Mouse (Mus musculus): ENCODE results near the gene Osbpl2. TPM values are rescaled to one million over a fixed set of nuclear protein-coding genes. Genes with fewer than 3 reads are reported as not detected.

Gene Osbpl2
- total and polyA plus RNA-seq, 3 experiments: 22.0 to 25.6 (median 24.5) TPM

- Histone ChIP-seq H3K4me1 (ENCODE audit: insufficient read depth, low read depth, low read length) (peaks cover 51% of the 10 kb centered on the region), H3K27me3 (ENCODE audit: insufficient read depth, low read length) (peaks cover 52% of the 10 kb centered on the region), H3K9me3 (replicated peaks) (no peaks in the 10 kb centered on the region), H3K36me3 (replicated peaks) (peaks cover 9% of the 10 kb centered on the region), H3K4me3 (ENCODE audit: low read depth, low read length) (no peak overlapping the region)
- DNase-seq (ENCODE audit: low spot score) (no peak), ATAC-seq (ENCODE audit: extremely low read depth, insufficient number of reproducible peaks, low FRiP score, poor library complexity, severe bottlenecking) (no peak)
- no peak for TF ChIP-seq TAL1 (conservative IDR thresholded peaks at IDR 0.05; ENCODE audit: low read depth, low read length)
- no peak for TF ChIP-seq CTCF (IDR thresholded peaks at IDR 0.05; ENCODE audit: low read depth, low read length)
- no peak for TF ChIP-seq POLR2AphosphoS5 (IDR thresholded peaks at IDR 0.05; ENCODE audit: insufficient replicate concordance, low read depth, low read length)
- TF ChIP-seq GATA2 (IDR thresholded peaks at IDR 0.05; ENCODE audit: borderline replicate concordance, low read depth, low read length): no peak
- no peak for TF ChIP-seq GATA1 (IDR thresholded peaks at IDR 0.05; ENCODE audit: borderline replicate concordance, low read length)
Observed at GRCm38 (mm10) chr2:180117485-180118194, 1.5 kb upstream of the Osbpl2 start.

- Histone ChIP-seq H3K27me3 (ENCODE audit: insufficient read depth, low read length) (peaks cover 33% of the 10 kb centered on the region), H3K36me3 (replicated peaks) (peaks cover 25% of the 10 kb centered on the region), H3K4me1 (ENCODE audit: insufficient read depth, low read depth, low read length) (peaks cover 51% of the 10 kb centered on the region), H3K4me3 (ENCODE audit: low read depth, low read length) (peak overlapping the region; percentile 90), H3K9me3 (replicated peaks) (no peaks in the 10 kb centered on the region)
- peak; percentile 55 for DNase-seq (ENCODE audit: low spot score)
- ATAC-seq (ENCODE audit: extremely low read depth, insufficient number of reproducible peaks, low FRiP score, poor library complexity, severe bottlenecking): no peak
- TF ChIP-seq POLR2AphosphoS5 (IDR thresholded peaks at IDR 0.05; ENCODE audit: insufficient replicate concordance, low read depth, low read length) (no peak), TAL1 (conservative IDR thresholded peaks at IDR 0.05; ENCODE audit: low read depth, low read length) (no peak), GATA1 (IDR thresholded peaks at IDR 0.05; ENCODE audit: borderline replicate concordance, low read length) (no peak), CTCF (IDR thresholded peaks at IDR 0.05; ENCODE audit: low read depth, low read length) (no peak), GATA2 (IDR thresholded peaks at IDR 0.05; ENCODE audit: borderline replicate concordance, low read depth, low read length) (no peak)
Observed at GRCm38 (mm10) chr2:180119439-180120291, 559 bp downstream of the Osbpl2 start.

GRCm38 (mm10) chr2:180120292-180120761 lies 1.2 kb downstream of the Osbpl2 start:
- DNase-seq (ENCODE audit: low spot score): peak; percentile 36
- ATAC-seq (ENCODE audit: extremely low read depth, insufficient number of reproducible peaks, low FRiP score, poor library complexity, severe bottlenecking): no peak

GRCm38 (mm10) chr2:180124192-180124591 lies 5.1 kb downstream of the Osbpl2 start:
- Histone ChIP-seq H3K27me3 (ENCODE audit: insufficient read depth, low read length) (no peaks in the 10 kb centered on the region), H3K9me3 (replicated peaks) (no peaks in the 10 kb centered on the region), H3K36me3 (replicated peaks) (peaks cover 55% of the 10 kb centered on the region), H3K4me3 (ENCODE audit: low read depth, low read length) (no peak overlapping the region), H3K4me1 (ENCODE audit: insufficient read depth, low read depth, low read length) (peaks cover 19% of the 10 kb centered on the region)
- ATAC-seq (ENCODE audit: extremely low read depth, insufficient number of reproducible peaks, low FRiP score, poor library complexity, severe bottlenecking): no peak
- no peak for TF ChIP-seq TAL1 (conservative IDR thresholded peaks at IDR 0.05; ENCODE audit: low read depth, low read length)
- no peak for TF ChIP-seq GATA1 (IDR thresholded peaks at IDR 0.05; ENCODE audit: borderline replicate concordance, low read length)
- TF ChIP-seq CTCF (IDR thresholded peaks at IDR 0.05; ENCODE audit: low read depth, low read length): no peak
- TF ChIP-seq POLR2AphosphoS5 (IDR thresholded peaks at IDR 0.05; ENCODE audit: insufficient replicate concordance, low read depth, low read length): no peak
- no peak for TF ChIP-seq GATA2 (IDR thresholded peaks at IDR 0.05; ENCODE audit: borderline replicate concordance, low read depth, low read length)
- no peak for DNase-seq (ENCODE audit: low spot score)

More at GRCm38 (mm10) chr2:180120292-180120761, 1.2 kb downstream of the Osbpl2 start:
- Histone ChIP-seq H3K4me1 (ENCODE audit: insufficient read depth, low read depth, low read length) (peaks cover 51% of the 10 kb centered on the region), H3K9me3 (replicated peaks) (no peaks in the 10 kb centered on the region), H3K27me3 (ENCODE audit: insufficient read depth, low read length) (peaks cover 27% of the 10 kb centered on the region), H3K4me3 (ENCODE audit: low read depth, low read length) (peak overlapping the region; percentile 90), H3K36me3 (replicated peaks) (peaks cover 30% of the 10 kb centered on the region)
- 0 out of 2 replicates have a peak, but pooled peaks have one; percentile 19 for TF ChIP-seq TAL1 (conservative IDR thresholded peaks at IDR 0.05; ENCODE audit: low read depth, low read length)
- no peak for TF ChIP-seq CTCF (IDR thresholded peaks at IDR 0.05; ENCODE audit: low read depth, low read length)

- peak; percentile 18 for DNase-seq (ENCODE audit: low spot score)
- H3K4me3 ChIP-seq (ENCODE audit: low read depth, low read length): no peak overlapping the region
- ATAC-seq (ENCODE audit: extremely low read depth, insufficient number of reproducible peaks, low FRiP score, poor library complexity, severe bottlenecking): no peak
- no peaks in the 10 kb centered on the region for H3K27me3 ChIP-seq (ENCODE audit: insufficient read depth, low read length)
- peaks cover 4% of the 10 kb centered on the region; the same call in 1 of the 2 replicates for H3K4me1 ChIP-seq (ENCODE audit: insufficient read depth, low read depth, low read length)
- no peaks in the 10 kb centered on the region for H3K9me3 ChIP-seq (replicated peaks)
- TF ChIP-seq GATA2 (IDR thresholded peaks at IDR 0.05; ENCODE audit: borderline replicate concordance, low read depth, low read length): no peak
- no peak for TF ChIP-seq CTCF (IDR thresholded peaks at IDR 0.05; ENCODE audit: low read depth, low read length)
- TF ChIP-seq GATA1 (IDR thresholded peaks at IDR 0.05; ENCODE audit: borderline replicate concordance, low read length): no peak
- TF ChIP-seq POLR2AphosphoS5 (IDR thresholded peaks at IDR 0.05; ENCODE audit: insufficient replicate concordance, low read depth, low read length): no peak
- TF ChIP-seq TAL1 (conservative IDR thresholded peaks at IDR 0.05; ENCODE audit: low read depth, low read length): no peak
- H3K36me3 ChIP-seq (replicated peaks): peaks cover 63% of the 10 kb centered on the region
Observed at GRCm38 (mm10) chr2:180126195-180126594, 7.1 kb downstream of the Osbpl2 start.

GRCm38 (mm10) chr2:180127675-180128074 lies 8.6 kb downstream of the Osbpl2 start:
- Histone ChIP-seq H3K9me3 (replicated peaks) (no peaks in the 10 kb centered on the region), H3K4me1 (ENCODE audit: insufficient read depth, low read depth, low read length) (peaks cover 4% of the 10 kb centered on the region; the same call in 1 of the 2 replicates), H3K27me3 (ENCODE audit: insufficient read depth, low read length) (no peaks in the 10 kb centered on the region), H3K36me3 (replicated peaks) (peaks cover 66% of the 10 kb centered on the region), H3K4me3 (ENCODE audit: low read depth, low read length) (no peak overlapping the region)
- DNase-seq (ENCODE audit: low spot score): no peak
- no peak for ATAC-seq (ENCODE audit: extremely low read depth, insufficient number of reproducible peaks, low FRiP score, poor library complexity, severe bottlenecking)
- TF ChIP-seq GATA2 (IDR thresholded peaks at IDR 0.05; ENCODE audit: borderline replicate concordance, low read depth, low read length): no peak
- no peak for TF ChIP-seq GATA1 (IDR thresholded peaks at IDR 0.05; ENCODE audit: borderline replicate concordance, low read length)
- no peak for TF ChIP-seq POLR2AphosphoS5 (IDR thresholded peaks at IDR 0.05; ENCODE audit: insufficient replicate concordance, low read depth, low read length)
- no peak for TF ChIP-seq TAL1 (conservative IDR thresholded peaks at IDR 0.05; ENCODE audit: low read depth, low read length)
- TF ChIP-seq CTCF (IDR thresholded peaks at IDR 0.05; ENCODE audit: low read depth, low read length): no peak

Data from G1E (cell line).